Mouse (Mus musculus) olfactory bulb, adult 2 months (tissue): ENCODE data around the gene Patj. TPM values are rescaled to one million over a fixed set of nuclear protein-coding genes. Genes with fewer than 3 reads are reported as not detected.
A peak's percentile ranks its signal among the peaks of the same experiment; 100 is the strongest.
"Not testable (repeated sequence)": the region's sequence is repeated elsewhere in the genome, so short reads cannot be mapped to it uniquely, and the experiment has no call there.

Source experiments
- H3K27ac ChIP-seq: fragments of 200-500 bp; 2 replicates; pipeline ENCODE4 v1.5.1; 2012; ENCODE audit warnings: low read depth, low read length; ENCODE audit not compliant: insufficient read depth
- H3K4me1 ChIP-seq: fragments of 200-500 bp; 2 replicates; pipeline ENCODE4 v1.6.1; 2012; ENCODE audit warnings: low read length; ENCODE audit not compliant: control insufficient read depth, insufficient read depth
- H3K4me3 ChIP-seq: fragments of 200-500 bp; 2 replicates; pipeline ENCODE4 v1.5.1; 2012; ENCODE audit warnings: mild to moderate bottlenecking, low read depth, low read length, moderate library complexity; ENCODE audit not compliant: insufficient read depth
- CTCF ChIP-seq: fragments of 200-500 bp; IDR thresholded peaks from 2 replicates; pipeline ENCODE4 v1.5.1; 2012; ENCODE audit warnings: low read depth, mild to moderate bottlenecking, low read length, moderate library complexity; ENCODE audit not compliant: insufficient read depth
- POLR2A ChIP-seq: fragments of 200-500 bp; IDR thresholded peaks from 2 replicates; pipeline ENCODE4 v1.6.1; 2012; ENCODE audit warnings: mild to moderate bottlenecking, low read depth, low read length, moderate library complexity; ENCODE audit not compliant: insufficient read depth
- WGBS: fragments of 180-500 bp; shearing (Covaris S2); methylation state at CpG from one replicate; pipeline ENCODE4 v1.1.7; 2018; 5-methylcytosine and 5-hydroxymethylcytosine counted together
- polyA plus RNA-seq: library from polyadenylated mRNA; stranded (reverse); fragments of >200 nt; gene quantifications from 2 replicates; pipeline ENCODE4 v1.2.4, GENCODE M21; 2012; ENCODE audit warnings: low replicate concordance; ENCODE audit not compliant: missing spikeins, insufficient read depth, insufficient read length

Patj gene
- polyA plus RNA-seq, 1 experiment, result not detected

- Histone ChIP-seq H3K27ac (no peak overlapping the region), H3K4me1 (no peaks in the 10 kb centered on the region), H3K4me3 (no peak overlapping the region)
- TF ChIP-seq CTCF (peak; percentile 36; the same call in 1 of the 2 replicates), POLR2A (no peak)
- 14% methylated on average over 12 of the region's 12 CpGs for WGBS
These were observed 306.8 kb downstream of the Patj start for GRCm38 (mm10) chr4:98702201-98702894.

- Histone ChIP-seq H3K4me1 (no peaks in the 10 kb centered on the region), H3K27ac (no peak overlapping the region), H3K4me3 (no peak overlapping the region)
- TF ChIP-seq CTCF, result no peak
- TF ChIP-seq POLR2A, result no peak
- WGBS, result 99% methylated on average over 8 of the region's 8 CpGs
These were observed 315.3 kb downstream of the Patj start for GRCm38 (mm10) chr4:98710891-98711290.

GRCm38 (mm10) chr4:98717735-98718546 lies 322.4 kb downstream of the Patj start:
- 53% methylated on average over 17 of the region's 17 CpGs for WGBS
- TF ChIP-seq POLR2A (no peak), CTCF (no peak)
- no peak overlapping the region for H3K27ac ChIP-seq
- H3K4me1 ChIP-seq, result peaks cover 2% of the 10 kb centered on the region; the same call in 1 of the 2 replicates
- H3K4me3 ChIP-seq, result no peak overlapping the region

GRCm38 (mm10) chr4:98718547-98718917 lies 322.9 kb downstream of the Patj start:
- no peak overlapping the region for H3K4me3 ChIP-seq
- TF ChIP-seq POLR2A, result no peak
- no peak for TF ChIP-seq CTCF
- H3K27ac ChIP-seq, result no peak overlapping the region
- peaks cover 2% of the 10 kb centered on the region; the same call in 1 of the 2 replicates for H3K4me1 ChIP-seq
- 85% methylated on average over 10 of the region's 10 CpGs for WGBS

GRCm38 (mm10) chr4:98722454-98722853 lies 326.9 kb downstream of the Patj start:
- TF ChIP-seq CTCF, result peak; percentile 71; the same call in 1 of the 2 replicates
- no peak for TF ChIP-seq POLR2A
- WGBS, result 24% methylated on average over 8 of the region's 8 CpGs
- Histone ChIP-seq H3K27ac (no peak overlapping the region), H3K4me1 (peaks cover 10% of the 10 kb centered on the region), H3K4me3 (no peak overlapping the region)

GRCm38 (mm10) chr4:98724682-98725081 lies 329.1 kb downstream of the Patj start:
- H3K27ac ChIP-seq, H3K4me3 ChIP-seq: not testable (repeated sequence)
- H3K4me1 ChIP-seq, result peaks cover 10% of the 10 kb centered on the region
- WGBS, result 88% methylated on average over 1 of the region's 1 CpGs

- Histone ChIP-seq H3K4me3 (no peak overlapping the region), H3K4me1 (peaks cover 10% of the 10 kb centered on the region), H3K27ac (no peak overlapping the region)
- TF ChIP-seq CTCF, result no peak
- no peak for TF ChIP-seq POLR2A
- 42% methylated on average over 4 of the region's 4 CpGs for WGBS
These were observed 329.9 kb downstream of the Patj start for GRCm38 (mm10) chr4:98725439-98725838.

GRCm38 (mm10) chr4:98726590-98727237 lies 331.1 kb downstream of the Patj start, which contains the start of gene L1td1:
Gene L1td1 (plus strand): TSS chr4:98726734.
- peaks cover 10% of the 10 kb centered on the region for H3K4me1 ChIP-seq
- H3K27ac ChIP-seq, result no peak within 1 kb of the TSS
- TF ChIP-seq CTCF (no peak), POLR2A (no peak)
- H3K4me3 ChIP-seq, result no peak within 1 kb of the TSS
- WGBS, result 20% methylated on average over 29 of the region's 29 CpGs
